Mouse (Mus musculus): ENCODE data around the gene Zfp646.
A peak's percentile ranks its signal among the peaks of the same experiment; 100 is the strongest.
"Not testable (repeated sequence)": the region's sequence is repeated elsewhere in the genome, so short reads cannot be mapped to it uniquely, and the experiment has no call there.

Zfp646 gene

DNA sequence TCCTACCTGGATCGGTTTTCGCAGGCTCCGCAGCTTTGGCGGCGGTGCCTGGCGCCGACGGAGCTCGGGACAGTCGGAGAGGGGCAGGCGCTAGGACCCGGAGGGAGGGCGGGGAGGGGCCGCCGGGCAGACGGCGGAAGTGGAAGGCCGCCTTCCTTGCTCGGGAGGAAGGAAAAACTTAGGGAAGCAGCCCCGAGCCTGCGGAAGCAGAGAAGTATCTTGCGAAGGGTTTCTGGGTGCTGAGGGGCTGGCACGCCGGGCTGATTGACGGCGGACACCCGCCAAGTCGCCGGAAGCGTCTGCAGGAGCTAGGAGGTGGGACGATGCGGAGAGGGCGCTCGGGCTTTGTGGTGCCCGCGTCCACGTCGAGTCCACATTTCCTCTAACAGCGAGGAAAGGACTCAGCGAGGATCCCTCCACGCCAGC, at the start of gene Zfp646:
Zfp646 (plus strand) TSS at position 181 of the 426 bp plus-strand sequence.
- peak; percentile 70 for DNase-seq

DNA sequence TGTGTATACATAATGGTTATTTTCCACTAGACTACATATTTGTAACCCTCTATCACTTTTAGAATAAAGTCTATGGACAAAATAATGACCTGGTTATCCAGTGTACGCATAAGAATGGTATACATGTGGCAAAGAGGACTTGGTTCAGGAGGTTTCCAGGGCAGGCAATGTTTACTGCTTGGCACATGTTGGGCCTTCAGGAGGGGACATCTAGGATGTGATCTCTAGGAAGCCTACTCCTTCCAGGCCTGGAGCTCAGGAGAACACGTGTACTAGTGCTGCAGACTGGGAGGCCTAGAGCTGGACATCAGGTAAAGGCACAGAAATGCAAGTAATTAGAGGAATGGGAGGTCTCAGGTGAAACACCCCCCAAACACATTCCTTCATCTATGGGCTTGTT, 40.5 kb upstream of the Zfp646 start:
- no peak for DNase-seq

DNA sequence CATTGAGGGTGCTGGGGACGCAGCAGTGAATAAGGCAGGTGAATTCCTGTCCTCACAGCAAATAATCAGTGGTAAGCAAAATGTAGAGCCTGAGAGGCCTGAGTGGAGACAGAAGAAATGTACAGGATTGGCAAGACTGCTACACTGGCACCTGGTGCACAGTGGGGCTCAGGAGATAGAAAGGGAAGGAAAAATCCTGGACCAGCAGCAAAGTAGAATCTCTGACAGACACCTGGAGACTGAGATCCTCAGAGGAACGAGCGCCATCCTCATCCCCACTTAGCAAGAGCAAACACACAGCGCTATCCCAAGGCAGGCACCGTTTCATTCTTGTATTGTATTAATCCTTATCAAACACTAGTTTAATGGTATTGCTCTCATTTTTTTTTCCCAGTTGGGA, 38.5 kb upstream of the Zfp646 start:
- no peak for DNase-seq

DNA sequence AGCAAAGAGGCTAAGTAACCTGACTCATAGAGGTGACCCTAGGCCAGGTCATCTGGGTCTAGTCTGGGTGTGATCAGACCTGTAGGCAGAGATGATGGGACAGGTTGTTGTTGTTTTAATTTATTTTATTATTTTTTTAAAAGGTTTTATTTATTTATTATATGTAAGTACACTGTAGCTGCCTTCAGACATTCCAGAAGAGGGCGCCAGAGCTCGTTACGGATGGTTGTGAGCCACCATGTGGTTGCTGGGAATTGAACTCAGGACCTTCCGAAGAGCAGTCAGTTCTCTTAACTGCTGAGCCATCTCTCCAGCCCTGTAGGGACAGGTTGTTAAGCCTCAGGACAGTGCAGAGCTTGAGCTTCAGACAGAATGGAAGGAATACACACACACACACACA, 38.1 kb upstream of the Zfp646 start:
- DNase-seq = not testable (repeated sequence)

DNA sequence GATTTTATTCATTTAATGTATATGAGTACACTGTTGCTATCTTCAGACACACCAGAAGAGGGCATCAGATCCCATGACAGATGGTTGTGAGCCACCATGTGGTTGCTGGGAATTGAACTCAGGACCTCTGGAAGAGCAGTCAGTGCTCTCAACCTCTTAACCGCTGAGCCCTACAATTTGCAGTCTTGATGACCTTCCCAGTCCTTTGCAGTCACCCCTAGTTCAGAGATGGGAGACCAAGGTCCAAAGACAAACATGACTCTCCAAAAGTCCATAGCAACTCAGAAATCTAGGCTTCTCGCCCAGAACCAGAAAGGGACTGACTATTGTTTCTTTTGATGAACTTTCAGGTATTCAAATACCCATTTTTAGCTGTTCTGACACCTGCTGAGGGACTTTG, 36.0 kb upstream of the Zfp646 start:
- not testable (repeated sequence) for DNase-seq

DNA sequence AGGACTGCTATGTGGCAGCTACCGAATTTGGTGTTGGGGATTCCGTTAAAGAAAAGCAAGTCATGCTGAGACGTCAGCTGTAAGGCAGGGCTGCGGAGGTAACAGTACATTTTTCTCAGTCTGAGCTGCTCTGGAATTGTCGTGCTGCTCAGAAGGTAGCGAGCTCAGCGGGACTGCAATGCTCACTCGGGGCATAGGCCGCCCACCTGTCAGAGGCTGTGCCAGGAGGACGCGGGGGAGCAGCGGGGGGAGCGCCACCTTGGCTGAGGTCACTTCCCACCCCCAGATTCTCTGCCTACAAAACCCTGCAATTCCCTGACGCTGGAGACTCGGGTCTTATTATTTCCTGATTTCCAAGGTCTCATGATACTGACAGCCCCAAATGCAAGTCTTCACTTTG, 35.1 kb upstream of the Zfp646 start:
- no peak for DNase-seq

DNA sequence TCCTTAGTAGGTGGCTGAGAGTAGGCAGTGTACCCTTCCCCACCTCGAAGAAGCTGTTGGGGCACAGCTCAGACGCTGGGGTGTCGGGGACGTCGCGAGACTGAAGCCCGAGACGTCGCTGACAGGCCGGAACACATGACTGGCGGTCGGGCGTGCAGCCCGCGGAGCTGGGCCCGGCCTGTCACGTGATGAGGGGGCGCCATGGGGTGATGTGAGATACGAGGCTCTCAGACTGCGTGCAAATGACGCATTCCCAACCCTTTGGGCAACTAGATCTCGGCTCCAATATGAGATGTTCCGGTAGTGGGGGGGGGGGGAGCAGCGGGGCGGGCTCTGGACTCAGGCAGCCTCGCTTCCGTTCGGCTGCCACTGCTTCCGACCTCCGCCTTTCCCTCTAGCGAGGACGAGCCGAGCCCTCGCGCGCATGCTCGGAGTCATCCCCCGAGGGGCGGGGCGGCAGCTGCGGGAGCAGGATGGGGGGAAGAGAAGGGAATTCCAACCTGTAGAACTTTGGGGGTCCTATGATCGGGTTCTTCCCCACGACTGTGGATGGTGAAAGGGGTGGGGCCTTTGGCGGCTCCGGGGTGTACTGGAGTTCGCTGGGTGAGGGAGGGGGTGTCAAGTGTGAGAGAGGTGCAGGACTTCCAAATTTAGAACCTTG, 34.6 kb upstream of the Zfp646 start:
- DNase-seq = peak; percentile 93

DNA sequence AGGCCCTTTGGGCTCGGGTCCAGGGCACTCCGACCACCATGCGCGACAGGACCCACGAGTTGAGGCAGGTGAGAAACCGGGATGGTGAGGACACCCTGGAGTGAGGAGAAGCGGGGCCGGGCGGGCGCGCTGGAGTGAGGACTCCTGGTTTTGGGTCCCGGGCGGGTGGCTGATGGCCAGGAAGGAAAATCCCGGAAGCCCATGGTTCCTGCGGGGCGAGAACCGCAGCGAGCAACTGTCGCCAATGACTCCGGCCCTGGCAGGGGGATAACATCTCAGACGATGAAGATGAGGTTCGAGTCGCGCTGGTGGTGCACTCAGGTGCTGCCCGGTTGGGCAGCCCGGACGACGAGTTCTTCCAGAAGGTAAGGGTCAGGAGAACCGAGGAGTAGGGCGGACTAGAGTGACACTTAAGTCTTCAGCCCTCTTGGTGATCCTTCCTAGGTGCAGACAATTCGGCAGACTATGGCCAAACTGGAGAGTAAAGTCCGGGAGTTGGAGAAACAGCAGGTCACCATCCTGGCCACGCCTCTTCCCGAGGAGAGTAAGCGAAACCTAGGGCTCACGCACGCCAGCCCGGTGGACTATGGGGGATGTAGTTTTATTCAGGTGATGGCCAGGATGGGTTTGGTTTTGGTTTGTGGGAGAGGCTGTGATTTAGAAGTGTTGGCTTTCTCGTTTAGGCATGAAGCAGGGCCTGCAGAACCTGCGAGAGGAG, 33.9 kb upstream of the Zfp646 start:
- DNase-seq = peak; percentile 87

DNA sequence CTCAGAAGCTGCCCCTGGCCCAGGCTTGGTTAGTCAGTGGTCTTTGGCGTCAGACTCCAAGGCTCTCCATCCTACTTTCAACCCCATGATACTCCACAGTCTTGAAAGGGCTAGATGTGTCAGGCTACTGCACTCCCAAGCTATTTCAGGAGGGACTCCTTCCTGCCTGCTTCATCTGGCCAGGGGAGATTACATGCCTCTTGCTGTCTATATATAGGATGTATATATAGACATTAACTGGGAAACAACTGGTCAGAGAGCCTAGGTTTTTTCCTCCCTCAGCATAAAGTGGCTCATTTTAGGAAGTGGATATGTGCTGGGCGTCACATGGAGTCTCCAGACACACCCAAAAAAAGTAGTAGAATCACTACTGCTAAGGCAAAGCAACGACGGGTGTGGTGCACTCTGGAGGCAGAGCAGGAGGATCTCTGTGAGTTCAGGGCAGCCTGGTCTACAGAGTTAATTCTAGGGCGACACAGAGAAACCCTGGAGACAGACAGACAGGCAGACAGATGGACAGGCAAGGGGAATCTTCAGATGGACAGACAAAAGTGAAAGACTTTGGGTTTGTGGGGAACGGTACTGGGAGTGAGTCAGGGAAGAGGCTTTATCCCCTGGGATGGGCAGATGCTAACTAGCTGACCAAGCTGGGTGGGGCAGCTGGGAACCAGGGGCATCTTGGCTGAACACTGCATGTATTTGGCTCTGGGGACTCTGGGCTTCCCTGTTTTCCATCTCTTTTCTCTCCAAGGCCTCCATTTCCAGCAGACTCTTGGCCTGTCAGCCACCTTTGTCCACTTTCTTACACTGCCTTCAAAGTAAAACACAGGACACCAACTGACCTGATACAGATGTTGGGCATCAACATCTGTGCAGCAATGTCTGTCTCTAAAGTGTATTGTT, 25.8 kb upstream of the Zfp646 start:
- no peak for DNase-seq

DNA sequence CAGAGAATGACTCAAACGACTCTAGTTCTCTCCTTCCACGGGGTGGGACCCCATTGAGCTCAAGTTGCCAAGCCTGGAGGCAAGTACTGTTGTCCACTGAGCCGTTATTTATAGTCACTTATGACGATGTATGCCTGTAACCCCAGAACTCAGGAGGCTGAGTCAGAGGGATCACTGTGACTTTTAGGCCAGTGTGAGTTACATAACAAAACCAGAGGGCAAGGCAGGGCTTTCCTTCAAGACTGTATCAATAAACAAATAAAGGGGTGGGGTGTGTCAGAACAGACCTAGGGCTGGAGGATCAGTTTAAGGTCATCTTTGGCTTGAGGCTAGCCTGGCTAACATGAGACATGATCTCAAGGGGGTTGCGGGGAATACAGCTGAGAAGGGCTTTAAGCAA, 25.1 kb upstream of the Zfp646 start:
- no peak for DNase-seq

DNA sequence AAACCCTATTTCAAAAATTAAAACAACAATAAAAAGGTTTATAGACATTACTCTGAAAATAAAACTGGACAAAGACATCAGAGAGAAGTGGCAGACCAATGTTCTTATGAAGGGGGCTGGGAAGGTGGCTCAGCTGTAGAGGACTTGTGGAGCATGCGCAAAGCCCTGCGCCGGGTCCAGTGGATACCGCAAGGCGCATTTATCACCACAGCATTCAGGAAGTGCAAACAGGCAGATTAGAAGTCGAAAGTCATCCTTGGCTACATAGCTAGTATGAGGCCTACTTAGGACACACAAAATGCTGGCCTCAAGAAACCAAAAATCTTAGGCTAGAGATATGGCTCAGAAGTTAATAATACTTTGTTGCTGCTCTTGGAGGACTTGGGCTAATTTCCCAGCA, 17.8 kb upstream of the Zfp646 start:
- DNase-seq = no peak

DNA sequence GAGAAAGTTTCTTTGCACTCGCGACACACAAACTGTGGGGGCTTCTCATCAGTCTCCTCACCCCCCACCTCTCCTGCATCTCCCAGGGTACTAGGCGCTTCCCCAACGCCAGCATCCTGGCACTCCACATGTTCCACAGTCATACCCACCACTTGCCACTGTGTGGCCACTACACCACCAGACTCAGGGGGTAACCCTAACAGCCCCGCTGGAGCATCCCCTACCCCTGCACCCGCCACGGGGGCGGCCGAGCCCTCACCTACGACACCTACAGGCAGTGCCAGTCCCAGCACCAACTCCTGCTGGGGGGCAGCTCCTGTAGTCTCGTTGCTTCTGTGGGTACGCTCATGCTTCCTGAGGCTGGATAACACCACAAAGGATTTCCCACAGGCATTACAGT, 9.6 kb upstream of the Zfp646 start:
- DNase-seq = no peak

DNA sequence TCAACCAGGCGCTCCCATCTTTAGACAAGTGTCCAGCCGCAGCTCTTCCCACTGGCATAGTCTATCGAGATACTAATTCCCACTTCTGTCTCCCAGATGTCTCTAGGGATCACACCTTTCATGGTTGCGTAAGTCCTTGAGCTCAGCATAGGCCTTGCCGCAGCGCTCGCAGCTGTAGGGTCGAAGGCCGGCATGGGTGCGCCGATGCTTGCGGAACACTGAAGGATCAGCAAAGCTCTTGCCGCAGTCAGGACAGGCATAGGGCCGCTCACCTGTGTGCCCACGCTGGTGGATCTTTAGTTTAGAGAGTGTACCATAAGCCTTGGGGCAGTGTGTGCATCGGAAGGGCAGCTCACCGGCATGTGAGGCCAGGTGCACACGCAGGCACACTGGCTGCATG, 8.4 kb upstream of the Zfp646 start:
- no peak for DNase-seq

DNA sequence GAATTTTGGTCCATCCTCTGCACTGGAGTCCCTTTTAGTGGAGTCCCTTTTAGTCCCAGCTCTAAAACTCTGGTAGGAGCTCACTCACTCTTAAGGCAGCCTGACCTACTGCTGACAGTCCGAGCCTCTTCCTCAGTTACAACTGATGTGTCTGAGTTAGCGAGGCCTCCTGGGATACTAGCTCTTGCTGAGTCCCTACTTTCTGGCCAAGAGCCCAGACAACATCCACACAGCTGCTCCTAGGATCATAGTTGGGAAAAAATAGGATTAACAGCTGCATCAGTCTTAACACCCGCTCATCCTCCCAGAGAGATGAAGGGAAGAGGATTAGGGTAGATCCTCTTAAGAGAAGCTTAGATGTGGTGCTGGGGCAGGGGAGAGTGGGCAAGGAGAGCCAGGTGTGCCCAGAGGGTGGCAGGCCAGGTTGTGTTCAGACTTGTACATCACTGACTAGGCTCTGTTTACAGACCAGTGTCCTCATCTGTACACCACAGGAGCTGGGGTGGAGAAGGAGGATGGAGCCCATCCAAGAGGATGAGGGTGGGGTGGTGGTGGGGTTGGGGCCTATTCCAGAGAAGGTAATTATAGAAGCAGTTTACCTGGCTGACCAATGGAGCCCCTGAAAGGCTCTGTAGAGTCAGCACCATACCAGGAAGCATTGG, 6.7 kb upstream of the Zfp646 start:
- DNase-seq = no peak

DNA sequence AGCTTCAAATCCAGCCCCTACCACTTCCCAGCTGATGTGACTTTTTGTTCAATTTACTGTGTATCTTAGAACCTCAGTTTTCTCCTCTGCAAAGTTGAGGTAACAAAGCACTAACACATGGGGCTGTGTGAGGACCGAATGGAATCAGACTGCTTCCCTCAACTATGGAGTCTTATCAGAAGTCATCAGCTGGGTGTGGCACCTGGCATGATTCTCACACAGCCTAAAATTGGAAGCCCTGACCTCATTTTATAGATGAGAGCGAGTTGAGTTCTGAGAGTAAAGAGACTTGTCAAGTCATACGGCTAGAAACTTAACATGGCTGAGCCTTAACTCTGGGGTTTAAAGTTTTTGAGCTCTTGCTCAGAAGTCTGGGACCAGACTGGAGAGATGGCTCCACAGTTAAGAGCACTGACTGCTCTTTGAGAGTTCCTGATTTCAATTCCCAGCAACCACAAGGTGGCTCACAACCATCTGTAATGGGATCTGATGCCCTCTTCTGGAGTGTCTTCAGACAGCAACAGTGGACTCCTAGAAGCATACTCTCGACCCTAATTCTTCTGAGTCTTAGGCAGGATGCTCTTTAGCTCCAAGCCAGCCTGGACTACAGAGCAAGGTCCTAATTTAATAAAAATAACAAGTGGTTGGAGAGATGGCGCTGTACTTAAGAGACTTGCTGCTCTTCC, 5.7 kb upstream of the Zfp646 start:
- DNase-seq = no peak

DNA sequence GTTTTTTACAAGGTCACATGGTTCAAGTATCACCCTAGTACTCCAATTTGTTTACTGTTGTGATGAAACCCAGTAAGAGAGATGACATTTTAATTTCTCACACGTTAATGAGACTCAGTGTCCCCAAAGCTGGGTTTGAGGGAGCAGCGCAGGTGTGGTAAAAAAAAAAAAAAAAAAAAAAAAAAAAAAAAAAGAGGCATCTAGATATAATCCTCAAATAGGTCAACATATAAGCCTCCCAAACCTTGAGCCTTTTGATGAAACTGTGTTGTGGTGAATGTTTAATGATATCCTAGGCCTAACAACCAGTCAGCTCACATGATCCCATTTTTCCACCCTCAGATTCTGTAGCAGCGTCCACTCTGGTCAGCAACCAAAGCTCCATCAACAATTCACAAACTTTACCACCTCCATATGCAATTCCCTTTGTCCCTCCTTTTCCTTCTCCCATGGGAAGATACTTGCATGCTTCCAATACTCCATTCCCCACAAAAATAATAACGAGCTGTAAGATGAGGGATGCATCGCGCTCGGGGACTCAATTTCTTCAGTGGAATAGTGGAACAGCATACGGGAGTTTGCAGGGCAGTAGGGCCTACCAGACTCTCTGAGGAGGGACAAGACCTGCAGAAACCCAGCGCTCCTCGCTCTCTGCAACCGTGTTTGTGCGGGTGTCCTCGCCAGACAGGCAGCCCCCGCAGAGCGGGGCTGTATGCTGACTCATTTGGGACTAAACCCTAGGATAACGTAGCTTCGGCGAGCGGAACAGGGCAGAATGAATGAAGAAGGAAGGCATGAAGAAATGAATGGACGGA, 1.0 kb upstream of the Zfp646 start:
- DNase-seq = no peak

DNA sequence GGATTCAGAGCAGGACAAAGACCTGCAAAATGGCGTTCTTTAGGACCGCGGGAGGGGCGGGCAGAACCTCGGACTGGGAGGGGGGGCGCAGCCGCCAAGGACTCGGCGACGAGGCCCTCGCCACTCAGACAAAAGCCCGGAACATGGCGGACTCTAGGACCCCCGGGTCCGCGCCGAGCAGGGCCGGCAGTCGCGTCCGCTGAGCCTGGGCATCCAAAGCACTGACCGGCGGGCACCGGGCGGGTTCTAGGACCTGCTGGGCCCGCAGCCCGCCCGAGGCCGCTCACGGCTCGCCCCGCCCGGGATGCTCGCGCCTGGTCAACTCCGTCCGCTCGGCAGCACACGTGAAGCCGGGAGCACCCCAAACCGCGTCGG, 407 bp upstream of the Zfp646 start:
- DNase-seq = peak; percentile 87

DNA sequence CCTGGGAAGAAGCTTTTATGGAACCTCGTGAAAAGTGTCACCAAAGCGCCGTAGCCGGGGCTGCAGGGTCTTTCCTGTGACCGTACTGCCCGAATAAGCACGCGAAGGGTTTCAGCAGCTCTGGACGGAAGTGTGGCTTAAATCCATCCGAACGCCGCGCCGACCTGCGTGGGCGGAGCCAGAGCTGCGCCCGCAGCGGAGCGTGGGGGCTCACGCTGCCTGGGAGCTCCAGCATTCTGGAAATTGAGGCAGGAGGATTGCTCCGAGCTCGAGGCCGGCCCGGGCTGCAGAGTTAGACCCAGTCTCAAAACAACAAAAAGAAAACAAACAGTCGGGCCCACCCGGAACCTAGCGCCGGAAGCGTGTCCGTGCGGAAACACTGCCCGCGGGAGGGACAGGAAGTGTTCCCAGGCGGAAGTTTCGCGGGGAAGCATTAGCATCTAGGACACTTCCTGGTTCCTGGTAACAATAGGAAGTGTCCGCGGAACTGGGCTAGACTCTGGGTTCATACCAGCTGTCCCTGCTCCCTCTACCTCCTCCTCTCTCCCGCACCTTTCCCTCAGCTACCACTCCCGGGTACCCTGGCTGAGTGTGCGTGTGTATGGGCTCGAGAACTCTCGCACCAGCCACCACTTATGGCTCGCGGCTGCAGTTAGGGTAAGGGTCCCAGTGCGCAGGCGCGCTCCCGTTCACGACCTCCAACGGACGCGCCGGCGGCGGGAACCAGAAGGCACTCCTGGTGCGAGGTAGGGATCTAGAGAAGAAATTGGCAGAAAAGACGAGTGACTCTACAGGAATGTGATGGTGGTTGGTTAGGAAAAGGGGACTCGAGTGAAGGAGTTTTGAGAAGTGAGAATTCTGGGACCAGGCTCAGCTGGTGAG, 687 bp downstream of the Zfp646 start, which contains the start of gene Zfp668:
Zfp668 (minus strand) TSS at position 362 of the 882 bp plus-strand sequence.
- peak; percentile 89 for DNase-seq

DNA sequence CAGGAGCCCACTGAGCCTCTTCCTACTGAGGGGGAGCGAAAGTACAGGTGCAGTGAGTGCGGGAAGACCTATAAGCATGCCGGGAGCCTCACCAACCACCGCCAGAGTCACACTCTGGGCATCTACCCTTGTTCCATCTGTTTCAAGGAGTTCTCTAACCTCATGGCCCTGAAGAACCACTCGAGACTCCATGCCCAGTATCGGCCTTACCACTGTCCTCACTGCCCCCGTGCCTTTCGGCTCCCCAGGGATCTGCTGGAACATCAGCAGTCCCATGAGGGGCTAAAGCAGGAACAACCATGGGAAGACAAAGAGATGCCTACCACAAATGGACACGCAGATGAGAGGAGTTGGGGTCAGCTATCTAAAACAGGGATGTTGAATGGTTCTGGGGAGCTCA, 3.3 kb downstream of the Zfp646 start:
- no peak for DNase-seq

DNA sequence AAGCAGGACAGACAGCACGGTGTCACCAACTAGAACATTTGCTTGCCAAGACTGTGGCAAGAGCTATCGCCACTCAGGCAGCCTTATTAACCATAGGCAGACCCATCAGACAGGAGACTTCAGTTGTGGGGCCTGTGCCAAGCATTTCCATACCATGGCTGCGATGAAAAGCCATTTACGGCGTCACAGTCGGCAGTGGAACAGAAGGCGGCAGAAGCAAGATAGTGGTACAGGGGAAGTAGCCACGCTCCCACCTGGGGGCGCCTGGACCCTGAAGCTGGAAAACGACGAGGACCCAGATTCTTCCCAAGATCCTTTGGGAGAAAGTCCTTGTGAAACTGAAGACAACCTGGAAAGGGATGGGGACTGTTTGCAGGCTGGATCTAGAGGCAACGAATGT, 4.4 kb downstream of the Zfp646 start:
- DNase-seq = no peak

DNA sequence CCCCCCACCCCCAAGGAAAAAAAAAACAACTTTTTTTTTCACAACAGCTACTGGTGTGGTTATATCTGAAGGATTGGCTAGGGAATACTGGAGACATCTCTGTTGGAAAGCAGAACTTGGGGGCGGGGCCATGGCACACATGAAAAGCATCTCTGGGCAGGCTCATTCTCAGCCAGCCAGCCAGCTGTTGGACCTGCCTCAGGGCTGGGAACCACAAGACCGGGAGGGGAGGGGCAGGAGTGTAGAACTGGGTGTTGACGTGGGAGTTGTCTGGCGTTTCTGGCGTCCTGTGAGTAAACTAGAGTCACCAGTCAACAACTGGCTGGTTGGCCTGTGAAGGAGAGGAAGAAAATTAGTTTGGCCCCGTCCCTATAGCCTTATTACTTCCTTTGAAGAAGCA, 9.9 kb downstream of the Zfp646 start:
- no peak for DNase-seq
